Mouse (Mus musculus) R1 (cell line): ENCODE measurements at regions not wholly inside any gene's neighbourhood (a gene's known extent, or its start where the extent isn't known, plus 50 kb on each side); places are given as distances from the start of the nearest gene placed in this dataset.

Experiments used
- DNase-seq: peaks from one replicate; pipeline ENCODE4 v3.0.0-alpha.2; 2018; ENCODE audit warnings: low read depth, low spot score

DNA sequence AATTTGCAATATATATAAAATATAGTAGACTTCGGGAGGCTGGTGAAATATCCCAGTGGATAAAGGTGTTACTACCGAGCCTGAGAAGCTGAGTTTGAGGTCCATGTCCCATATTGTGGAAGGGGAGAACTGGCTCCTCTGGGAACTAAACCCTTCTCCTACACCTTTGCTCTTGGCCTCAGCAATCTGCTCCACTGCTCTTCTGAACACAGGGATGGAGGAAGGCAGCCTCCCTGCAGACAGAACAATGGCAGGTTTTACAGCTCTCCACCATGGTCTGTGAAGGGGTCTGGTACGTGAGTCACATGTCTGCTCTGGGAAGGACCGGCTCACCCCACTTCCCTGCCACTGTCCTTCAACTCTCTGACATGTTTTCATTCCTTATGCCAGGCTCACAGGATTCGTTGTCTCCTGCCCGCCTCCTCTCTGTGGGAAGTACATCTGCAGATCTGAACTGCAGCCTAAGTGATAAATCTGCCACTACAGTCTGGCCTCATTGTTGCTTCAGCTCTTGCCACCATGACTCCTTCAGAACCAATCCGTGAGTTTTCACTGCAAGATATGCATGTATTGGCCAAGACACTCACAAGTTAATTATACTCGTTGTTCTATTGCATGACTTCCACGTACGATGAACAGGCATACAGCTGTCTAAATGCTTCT is 220.0 kb upstream of the Gm9767 start:
- no peak for DNase-seq

DNA sequence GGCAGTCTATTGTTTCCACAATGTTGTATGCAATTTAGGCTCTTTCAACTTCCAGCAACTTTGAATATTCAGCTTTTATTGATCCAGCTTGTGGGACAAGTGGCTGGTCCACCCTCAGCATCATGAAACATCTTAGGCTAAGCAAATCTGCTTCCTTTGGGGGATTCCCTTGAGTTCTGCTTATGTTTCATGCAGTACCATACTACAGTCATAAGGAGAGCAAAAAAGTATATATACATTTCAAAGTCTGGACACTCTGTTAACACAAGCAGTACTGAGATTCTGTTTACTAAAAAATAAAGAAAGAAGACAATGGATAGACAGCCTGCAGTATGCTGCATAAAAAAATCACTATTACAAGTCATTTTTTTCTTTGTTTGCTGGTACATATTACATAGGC is 233.7 kb upstream of the Gm9767 start:
- no peak for DNase-seq

DNA sequence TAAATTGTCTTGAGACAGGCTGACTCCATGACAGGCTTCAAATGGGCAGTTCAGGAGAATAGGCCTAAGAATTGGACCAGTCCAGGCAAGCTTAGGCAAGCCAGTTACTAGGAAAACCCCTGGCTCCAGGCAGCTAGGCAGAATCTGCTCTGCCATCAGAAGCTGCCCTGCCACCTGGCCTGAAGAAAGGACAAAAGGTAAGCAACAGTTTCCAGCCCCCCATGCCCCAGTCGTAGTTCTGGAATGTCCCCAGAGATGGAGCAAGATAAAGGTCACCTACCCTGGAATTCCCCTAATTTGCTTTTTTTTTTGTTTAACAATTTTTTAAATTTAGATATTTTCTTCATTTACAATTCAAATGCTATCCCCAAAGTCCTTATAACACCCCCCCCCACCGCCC is 248.8 kb upstream of the Gm9767 start:
- no peak for DNase-seq

DNA sequence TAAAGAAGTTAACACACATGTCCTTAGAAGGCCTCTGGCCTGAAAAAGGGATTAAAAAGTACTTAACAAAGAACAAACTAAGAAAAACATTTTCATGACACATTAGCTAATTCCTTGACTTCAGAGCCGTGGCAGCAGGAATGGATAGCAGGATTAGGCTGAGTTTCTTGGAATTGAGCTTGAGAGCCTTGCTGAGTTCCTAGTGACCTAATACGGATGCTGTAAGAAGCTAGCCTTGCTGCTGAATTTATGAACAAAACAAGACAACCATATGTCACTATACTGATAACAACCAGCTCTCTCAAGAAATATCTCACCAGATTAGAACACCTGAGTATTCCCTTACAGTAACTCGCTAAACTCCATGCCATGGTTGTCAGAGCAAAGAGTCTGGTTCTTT is 268.2 kb upstream of the Smlr1 start:
- no peak for DNase-seq

DNA sequence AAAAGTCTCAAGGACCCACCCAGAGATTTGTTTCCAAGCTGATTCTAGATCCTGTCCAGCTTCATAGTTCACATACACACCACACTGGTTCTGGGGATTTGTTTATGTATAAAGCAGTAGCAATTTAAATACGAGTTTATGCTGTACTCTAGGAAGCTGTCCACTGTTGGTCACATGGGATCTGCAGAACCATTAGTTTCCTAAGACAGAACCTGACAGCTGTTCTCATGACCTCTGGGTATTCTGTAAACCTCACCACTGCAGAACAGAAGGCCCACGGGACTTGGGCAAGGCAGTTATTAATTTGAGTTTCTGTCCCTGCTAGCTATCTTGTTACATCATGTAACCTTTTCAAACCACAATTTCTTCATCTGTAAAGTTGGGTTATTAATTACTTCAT is 265.4 kb upstream of the Smlr1 start:
- no peak for DNase-seq

DNA sequence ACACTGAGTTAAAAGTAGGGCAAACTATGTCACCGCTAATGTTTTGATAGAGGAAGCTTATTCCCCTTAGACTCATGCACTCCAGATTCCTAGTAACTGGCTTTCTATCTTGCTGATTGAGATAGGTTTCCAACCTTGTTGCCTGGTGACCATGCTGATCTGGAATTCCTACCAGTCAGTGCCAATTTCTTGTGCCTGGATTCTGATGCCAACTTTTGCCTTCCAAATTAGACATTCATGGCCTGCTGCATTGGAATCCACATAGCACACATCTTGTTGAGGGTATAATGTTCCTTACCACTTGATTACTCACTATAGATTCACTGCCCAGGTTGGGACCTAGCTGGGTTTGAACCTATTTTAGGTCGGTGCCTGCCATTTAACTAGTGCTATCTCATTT is 262.8 kb upstream of the Smlr1 start:
- DNase-seq, result no peak

DNA sequence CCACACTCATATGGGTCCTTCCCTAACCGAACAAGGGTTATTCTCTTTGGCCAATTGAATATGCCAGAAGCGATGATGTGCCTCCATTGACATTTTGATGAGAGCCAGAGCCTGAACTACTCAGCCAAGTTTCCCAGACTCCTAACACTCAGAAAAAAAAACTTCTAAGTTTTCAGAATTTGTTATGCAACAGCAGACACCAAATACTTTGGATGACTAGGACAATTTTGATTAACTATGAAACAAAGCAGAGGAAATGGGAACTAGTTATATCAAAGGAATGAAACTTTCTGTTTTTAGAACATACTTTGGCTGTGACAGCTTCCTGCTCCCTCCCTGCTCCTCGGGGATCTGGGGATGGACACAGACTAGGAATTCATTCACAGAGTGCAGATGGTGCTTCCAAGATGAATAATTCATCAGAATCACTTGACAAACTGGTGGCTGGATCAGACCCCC is 254.3 kb upstream of the Smlr1 start:
- no peak for DNase-seq

DNA sequence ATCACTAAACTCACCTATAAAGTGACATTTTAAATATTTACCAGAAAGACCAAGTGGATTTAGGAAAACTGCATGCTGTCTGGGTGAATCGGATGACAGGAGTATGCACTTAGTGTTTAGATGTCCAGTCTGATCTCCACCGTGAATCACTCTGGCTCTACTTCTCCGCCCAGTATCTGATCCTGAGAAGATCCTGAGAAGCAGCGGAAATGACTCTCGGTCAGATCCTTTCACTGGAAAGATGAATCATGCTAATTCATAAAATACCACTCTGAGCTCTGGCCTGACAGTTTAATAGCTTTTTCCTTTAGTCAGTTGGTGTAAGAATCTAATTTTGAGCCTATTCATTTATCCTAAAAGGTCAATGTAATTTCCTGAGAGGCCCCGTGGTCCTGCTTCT is 252.6 kb upstream of the Smlr1 start:
- no peak for DNase-seq

DNA sequence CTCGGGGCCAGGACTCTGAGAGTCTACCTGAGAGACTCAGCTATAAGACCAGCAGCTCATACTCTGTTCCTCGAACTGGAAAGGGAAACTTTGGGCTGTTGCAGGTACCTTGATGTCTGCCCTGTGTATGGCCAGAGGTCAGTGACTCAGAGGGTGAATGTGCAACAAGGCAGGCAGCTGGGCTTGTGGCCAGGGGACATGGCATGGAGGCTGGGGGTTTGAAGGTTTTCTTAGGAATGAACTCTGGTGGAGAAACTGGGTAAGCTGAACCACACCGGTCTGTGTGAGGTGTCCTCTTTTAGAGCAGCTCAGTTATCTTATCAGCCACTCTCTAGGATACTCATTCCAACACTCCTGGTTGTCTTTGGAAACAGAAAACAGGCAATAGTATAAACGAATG is 251.9 kb upstream of the Smlr1 start:
- DNase-seq, result no peak

DNA sequence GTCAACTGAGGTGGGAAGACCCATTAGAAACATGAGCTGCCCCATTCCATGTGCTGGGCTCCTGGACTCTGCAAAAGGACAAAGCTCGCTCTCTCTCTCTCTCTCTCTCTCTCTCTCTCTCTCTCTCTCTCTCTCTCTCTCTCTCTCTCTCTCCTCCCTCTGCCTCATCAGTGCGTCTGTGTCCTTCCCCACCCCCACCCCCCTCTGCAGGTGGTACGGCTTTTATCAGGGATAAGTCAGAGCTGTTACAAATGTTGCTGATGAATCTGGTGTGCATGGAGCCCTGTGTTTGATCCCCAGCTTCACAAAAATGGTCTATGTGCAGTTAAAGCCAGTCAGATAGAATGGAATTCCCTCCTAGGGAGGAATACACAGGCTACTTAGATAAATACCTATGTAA is 247.8 kb upstream of the Smlr1 start:
- peak; percentile 80 for DNase-seq

DNA sequence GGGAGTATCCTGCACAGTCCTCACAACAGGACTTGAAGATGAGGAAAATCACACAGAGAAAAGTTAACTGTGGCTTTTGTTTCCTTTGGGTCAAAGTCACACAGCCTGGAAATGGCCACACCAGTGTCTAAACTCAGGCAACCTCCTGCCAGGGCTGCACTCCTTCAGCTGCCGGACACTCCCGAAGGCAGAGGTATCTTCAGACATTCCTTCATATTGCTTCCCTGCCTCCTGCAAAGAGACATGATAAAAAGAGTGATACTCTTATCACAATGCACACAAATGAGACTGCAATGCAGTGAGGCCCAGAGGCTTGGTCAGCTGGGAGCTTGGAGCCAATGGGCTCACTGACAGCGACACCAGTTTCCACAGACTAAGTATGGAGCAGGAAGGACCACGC is 243.4 kb upstream of the Smlr1 start:
- DNase-seq, result peak; percentile 61

DNA sequence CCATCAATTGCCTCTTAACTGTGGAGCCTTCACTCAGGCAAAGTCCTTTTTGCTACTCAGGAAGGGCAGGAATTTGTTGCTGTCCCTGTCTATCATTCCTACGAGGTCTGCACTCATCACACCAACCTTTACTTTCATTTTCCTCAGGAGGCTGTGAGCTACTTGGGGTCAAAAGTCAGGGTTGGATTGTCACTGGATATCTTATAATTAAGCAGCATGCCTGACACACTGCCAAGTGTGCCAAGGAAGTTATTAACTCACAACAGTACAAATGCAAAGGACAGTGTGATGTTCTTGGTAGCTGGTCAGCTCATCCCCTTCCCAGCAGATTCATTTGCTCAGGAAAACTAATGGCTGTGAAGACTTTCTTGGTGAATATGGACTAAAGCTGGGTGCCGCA is 241.7 kb upstream of the Smlr1 start:
- DNase-seq, result no peak

DNA sequence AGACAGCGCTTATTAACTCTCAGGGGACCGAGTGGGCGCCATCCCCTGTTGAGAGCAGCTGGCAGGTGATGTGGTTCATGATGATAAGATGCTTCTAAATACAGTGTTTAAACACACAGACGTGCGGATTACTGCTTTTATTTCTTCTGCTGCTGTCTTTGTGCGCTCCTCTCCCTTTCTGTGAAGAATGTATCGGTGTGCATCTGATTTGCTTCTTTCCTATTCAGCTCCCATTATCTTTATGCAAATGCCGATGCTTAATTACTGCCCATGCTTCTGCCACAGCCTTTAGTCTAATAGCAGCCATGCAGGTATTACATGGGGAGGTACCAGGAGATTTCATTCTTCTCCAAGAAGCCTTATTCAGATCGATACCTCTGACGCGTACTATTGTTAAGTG is 240.6 kb upstream of the Smlr1 start:
- DNase-seq, result no peak

DNA sequence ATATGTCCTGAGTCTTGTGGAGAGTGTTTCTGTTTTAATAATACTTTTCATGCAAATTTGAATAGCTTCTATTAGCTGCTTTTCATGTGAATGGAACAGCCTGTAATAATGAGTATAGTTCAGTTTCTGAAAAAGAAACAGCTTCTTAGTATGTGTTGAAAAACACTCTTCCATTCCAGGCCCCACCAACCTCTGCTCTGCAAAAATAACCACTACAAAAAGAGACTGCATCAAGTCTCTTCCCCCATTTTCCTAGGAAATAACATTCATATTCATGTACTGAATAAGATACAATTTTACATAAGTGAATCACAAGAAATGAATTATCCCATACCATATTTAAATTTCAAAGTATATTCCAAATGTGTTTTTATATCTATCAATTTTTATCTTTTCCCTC is 234.0 kb upstream of the Smlr1 start:
- no peak for DNase-seq

DNA sequence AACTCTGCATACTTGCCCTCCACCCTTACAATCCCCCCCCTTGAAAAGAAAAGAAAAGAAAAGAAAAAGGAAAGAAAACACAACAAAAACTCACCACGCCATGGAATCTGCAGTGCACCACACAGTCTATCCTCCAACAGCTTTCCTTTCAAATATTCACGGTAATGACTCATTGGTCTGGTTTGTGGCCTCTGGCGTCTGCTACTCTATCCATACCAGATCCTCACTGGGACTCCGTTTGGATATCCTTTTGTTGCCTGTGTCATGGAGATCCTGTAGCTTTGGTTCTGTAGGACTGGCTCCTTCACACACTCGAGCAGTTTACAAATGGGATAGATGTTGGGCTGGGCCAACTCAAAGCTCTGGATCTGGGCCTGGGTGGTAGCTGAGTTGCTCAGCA is 232.4 kb upstream of the Smlr1 start:
- no peak for DNase-seq

DNA sequence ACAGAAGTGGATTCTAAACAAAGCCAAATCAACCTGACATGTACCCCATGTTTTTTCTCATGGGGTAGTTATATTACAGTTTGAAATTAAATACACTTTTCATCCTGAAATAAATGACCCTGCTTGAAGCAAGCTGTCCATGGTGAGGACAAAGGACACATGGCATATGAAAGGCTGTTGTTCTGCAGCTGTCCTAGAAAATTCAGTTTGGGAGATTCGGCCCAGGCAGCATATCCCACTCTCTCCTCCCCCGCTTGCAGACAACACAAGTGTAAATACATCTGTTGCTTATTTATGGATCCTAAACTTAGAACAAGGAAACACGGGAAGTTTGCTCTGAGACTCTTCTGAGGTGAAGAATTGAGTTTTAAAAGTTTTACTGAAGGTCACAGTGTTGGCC is 218.2 kb upstream of the Smlr1 start:
- DNase-seq, result no peak

DNA sequence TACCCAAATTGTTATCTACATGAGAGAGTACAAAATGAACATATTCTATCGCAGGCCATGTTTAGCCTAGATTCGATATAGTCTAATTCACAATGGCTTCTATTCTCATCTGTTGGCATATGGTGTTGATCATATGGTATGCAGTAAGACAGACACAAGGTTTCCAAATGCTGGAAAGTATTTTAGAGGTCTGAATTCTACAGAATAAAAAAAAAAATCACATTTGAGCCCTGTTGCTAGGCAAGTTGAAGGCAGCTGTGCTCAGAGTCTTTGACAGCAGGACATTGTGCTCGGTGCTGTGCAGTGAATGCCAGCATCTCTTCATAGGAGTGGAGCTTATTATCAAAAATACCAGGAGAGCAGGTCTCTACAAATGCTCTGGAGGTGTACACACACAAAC is 206.6 kb upstream of the Smlr1 start:
- DNase-seq, result no peak

DNA sequence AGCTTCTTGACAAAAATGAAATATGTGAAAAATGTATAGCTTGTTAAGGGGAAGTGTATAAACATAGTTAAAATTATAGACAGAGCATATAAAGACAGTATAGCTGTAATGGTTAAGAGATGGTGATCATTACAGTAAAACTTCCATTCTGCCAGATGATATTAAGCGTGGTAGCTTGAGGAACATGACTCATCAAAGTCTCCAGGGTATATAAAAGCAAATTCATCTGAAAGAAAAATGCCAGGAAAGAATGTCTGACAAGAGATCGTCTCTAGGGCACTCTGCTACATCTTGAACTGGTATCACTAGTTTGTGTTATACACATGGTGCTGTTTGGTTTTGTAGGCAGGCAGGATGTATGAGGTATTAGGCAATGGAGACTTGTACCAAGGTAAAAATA is 204.9 kb upstream of the Smlr1 start:
- no peak for DNase-seq

DNA sequence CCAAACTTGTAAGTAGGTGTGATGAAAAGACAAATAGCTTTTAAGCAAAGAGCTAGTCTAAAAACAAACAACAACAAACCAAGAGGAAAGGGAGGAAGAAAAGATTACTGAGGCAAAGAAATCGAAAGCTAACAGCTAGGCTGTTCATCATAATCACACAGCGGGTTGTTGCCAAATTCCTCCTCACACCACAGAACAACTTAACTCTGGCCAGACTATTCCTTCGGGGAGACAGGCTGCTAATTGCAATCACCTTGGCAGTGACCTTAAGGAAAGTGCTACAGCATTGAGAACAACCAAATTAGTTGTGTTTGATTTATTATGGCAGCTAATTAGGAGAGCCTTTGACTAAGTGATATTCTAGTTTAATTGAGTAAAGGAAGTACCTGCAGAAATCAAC is 194.4 kb upstream of the Smlr1 start:
- no peak for DNase-seq

DNA sequence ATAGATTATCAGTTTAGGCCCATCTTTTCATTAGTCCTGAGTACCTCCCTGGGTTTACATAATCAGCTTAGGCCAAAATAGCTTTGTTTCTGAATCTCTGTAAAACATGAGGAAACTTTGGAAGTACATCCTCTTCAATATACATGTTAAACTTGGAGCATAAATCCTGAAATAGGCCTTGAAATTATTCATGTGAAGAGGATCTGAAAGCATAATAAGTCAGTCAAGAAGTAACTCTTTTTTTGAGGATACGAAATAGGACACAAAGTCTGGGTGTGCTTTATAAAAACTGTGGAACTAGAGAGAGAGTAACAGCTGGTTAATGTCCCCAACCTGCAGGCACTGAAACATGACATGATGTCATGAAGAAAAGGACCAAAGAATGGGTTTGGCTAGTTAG is 187.9 kb upstream of the Smlr1 start:
- no peak for DNase-seq

DNA sequence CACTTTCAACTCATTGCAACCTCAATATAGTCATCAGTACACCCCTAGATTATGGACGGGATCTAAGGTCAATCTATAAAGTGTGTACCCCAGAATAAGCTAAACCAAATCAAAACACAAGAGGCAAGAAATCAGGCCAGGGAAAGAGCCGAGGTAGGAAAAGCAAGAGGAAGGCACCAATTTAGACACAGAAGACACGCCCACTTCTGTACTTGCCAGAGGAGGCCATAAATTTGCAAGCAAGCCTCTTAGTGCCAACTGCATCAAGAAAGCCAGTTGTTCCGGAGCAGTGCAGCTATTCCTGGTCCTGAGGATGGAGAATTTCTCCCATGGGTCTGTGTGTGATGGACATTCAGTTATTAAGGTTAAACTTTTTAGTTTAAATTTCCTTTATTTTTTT is 179.7 kb upstream of the Smlr1 start:
- DNase-seq, result no peak

DNA sequence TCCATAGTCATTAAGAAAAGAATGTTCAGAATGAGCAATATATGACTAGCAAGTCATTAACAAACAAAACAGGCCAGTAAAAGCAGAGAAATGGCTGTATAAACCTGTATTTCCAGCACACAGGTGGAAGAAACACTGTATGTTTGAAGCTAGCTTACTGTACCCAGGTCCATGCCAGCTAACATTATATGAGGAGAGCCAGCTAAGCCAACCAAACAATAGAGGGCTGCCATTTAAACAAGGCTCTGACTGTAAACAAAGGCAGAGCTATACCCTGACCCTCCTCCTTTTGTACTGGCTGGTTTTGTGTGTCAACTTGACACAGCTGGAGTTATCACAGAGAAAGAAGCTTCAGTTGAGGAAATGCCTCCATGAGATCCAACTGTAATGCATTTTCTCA is 178.6 kb upstream of the Smlr1 start:
- DNase-seq, result peak; percentile 35

DNA sequence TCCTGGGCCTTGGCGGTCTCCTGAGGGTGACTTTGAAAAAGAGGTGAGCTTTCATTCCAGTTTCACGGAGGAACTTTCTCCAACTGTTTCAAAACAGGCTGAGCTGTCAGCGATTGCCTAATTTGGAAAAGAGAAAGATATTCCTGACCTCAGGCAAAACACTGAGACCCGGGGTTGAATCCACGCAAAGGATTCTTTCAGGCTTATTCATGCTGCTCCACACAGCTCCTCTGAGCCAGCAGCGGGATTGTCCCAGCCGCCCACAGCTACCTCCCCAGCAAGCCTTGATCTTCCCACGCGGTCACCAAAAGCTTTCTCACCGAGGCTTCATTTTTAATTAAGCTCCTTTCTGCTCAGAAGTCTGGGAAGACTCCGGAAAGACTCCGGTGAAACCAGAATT is 178.0 kb upstream of the Smlr1 start:
- no peak for DNase-seq

DNA sequence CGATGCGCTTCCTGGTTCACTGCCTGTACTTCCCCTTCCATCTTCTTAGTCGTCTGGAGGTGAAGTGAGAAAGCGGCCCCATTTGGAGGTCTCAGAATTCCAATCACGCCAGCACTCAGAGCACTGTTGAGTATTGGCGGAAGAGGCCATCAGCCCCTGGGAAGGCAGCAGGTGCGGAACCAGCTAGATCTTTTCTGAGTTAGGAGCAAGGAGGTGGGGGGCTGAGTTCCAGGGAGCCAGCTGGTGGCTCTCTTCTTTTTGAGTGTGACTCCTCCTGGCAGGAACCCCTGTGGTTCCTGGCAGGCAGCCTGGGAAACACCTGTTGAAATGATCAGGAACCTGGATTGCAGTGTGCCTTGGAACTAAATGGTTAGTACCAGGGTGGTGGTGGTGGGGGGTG is 171.9 kb upstream of the Smlr1 start:
- peak; percentile 88 for DNase-seq
